Mouse (Mus musculus) heart, embryonic 11.5 days (tissue): ENCODE data around the gene Sec16a. TPM values are rescaled to one million over a fixed set of nuclear protein-coding genes. Genes with fewer than 3 reads are reported as not detected.

Experiments used
- ATAC-seq: fragments of 200-750 bp; cut with Nextera tagmentation; replicated peaks from 2 replicates; pipeline ENCODE4 v1.8.0; 2017; ENCODE audit warnings: moderate library complexity; ENCODE audit not compliant: insufficient number of reproducible peaks, low FRiP score, low TSS enrichment
- H3K27ac ChIP-seq: fragments of 300-500 bp; sonication (generic); 2 replicates; pipeline ENCODE4 v1.5.1; 2014; ENCODE audit warnings: mild to moderate bottlenecking, low read depth, low read length
- H3K27me3 ChIP-seq: fragments of 300-500 bp; sonication (generic); 2 replicates; pipeline ENCODE4 v1.6.1; 2014; ENCODE audit warnings: mild to moderate bottlenecking, low read length, mixed read lengths; ENCODE audit not compliant: control insufficient read depth, insufficient read depth
- H3K36me3 ChIP-seq: fragments of 300-500 bp; sonication (generic); 2 replicates; pipeline ENCODE4 v1.6.1; 2014; ENCODE audit warnings: mild to moderate bottlenecking, low read length, moderate library complexity, mixed read lengths; ENCODE audit not compliant: control insufficient read depth, insufficient read depth
- H3K4me1 ChIP-seq: fragments of 300-500 bp; sonication (generic); 2 replicates; pipeline ENCODE4 v1.6.1; 2014; ENCODE audit warnings: low read length; ENCODE audit not compliant: control insufficient read depth, insufficient read depth
- H3K4me2 ChIP-seq: fragments of 300-500 bp; sonication (generic); 2 replicates; pipeline ENCODE4 v1.6.1; 2014; ENCODE audit warnings: mild to moderate bottlenecking, moderate library complexity
- H3K4me3 ChIP-seq: fragments of 300-500 bp; sonication (generic); 2 replicates; pipeline ENCODE4 v1.5.1; 2014; ENCODE audit warnings: low read depth, low read length
- H3K9ac ChIP-seq: fragments of 300-500 bp; sonication (generic); 2 replicates; pipeline ENCODE4 v1.6.1; 2014; ENCODE audit warnings: mild to moderate bottlenecking, low read depth, low read length, moderate library complexity
- H3K9me3 ChIP-seq: fragments of 300-500 bp; sonication (generic); replicated peaks from 2 replicates; pipeline ENCODE4 v1.6.1; 2016; ENCODE audit warnings: low read length; ENCODE audit not compliant: control insufficient read depth
- WGBS: fragments of 180-500 bp; shearing (Covaris S2); extraction: QIAGEN DNeasy Blood & Tissue Kit; methylation state at CpG from one replicate; pipeline ENCODE4 v1.1.7; 2014; ENCODE audit not compliant: insufficient replicate concordance; 5-methylcytosine and 5-hydroxymethylcytosine counted together
- polyA plus RNA-seq: library from polyadenylated mRNA; unstranded; fragments of >200 nt; fragmentation: Nextera tagmentation; extraction: Ambion mirVana; gene quantifications from 2 replicates; pipeline ENCODE4 v1.2.1, GENCODE M21; 2014

The Sec16a gene
- polyA plus RNA-seq, 1 experiment from 2014 or later, result 23.6 TPM

GRCm38 (mm10) chr2:26418120-26418519, 26.9 kb downstream of the Sec16a start:
- H3K9me3 ChIP-seq, result no peaks in the 10 kb centered on the region

GRCm38 (mm10) chr2:26417066-26417465, 27.9 kb downstream of the Sec16a start:
- Histone ChIP-seq H3K9ac (no peak overlapping the region), H3K4me3 (no peak overlapping the region)

More at GRCm38 (mm10) chr2:26418120-26418519, 26.9 kb downstream of the Sec16a start:
- no peak overlapping the region for H3K27ac ChIP-seq
- no peak overlapping the region for H3K4me2 ChIP-seq
- no peaks in the 10 kb centered on the region for H3K27me3 ChIP-seq
- peaks cover under 1% of the 10 kb centered on the region; the same call in 1 of the 2 replicates for H3K4me1 ChIP-seq
- H3K36me3 ChIP-seq, result peaks cover 39% of the 10 kb centered on the region
- WGBS, result 72% methylated on average over 1 of the region's 1 CpGs
- no peak for ATAC-seq
- H3K4me3 ChIP-seq, result no peak overlapping the region
- no peak overlapping the region for H3K9ac ChIP-seq

GRCm38 (mm10) chr2:26410931-26411411, 34.0 kb downstream of the Sec16a start:
- 82% methylated on average over 4 of the region's 5 CpGs for WGBS

More at GRCm38 (mm10) chr2:26417066-26417465, 27.9 kb downstream of the Sec16a start:
- no peaks in the 10 kb centered on the region for H3K4me1 ChIP-seq
- H3K9me3 ChIP-seq, result no peaks in the 10 kb centered on the region
- H3K27me3 ChIP-seq, result no peaks in the 10 kb centered on the region
- no peak for ATAC-seq
- H3K27ac ChIP-seq, result no peak overlapping the region
- peaks cover 31% of the 10 kb centered on the region for H3K36me3 ChIP-seq
- H3K4me2 ChIP-seq, result no peak overlapping the region

GRCm38 (mm10) chr2:26410091-26410490, 34.9 kb downstream of the Sec16a start:
- no peak overlapping the region for H3K4me2 ChIP-seq
- peaks cover 7% of the 10 kb centered on the region for H3K36me3 ChIP-seq
- no peak for ATAC-seq
- no peak overlapping the region for H3K4me3 ChIP-seq
- no peak overlapping the region for H3K9ac ChIP-seq
- H3K9me3 ChIP-seq, result no peaks in the 10 kb centered on the region
- H3K27me3 ChIP-seq, result no peaks in the 10 kb centered on the region
- H3K27ac ChIP-seq, result no peak overlapping the region
- H3K4me1 ChIP-seq, result peaks cover 23% of the 10 kb centered on the region
- WGBS, result 63% methylated on average over 5 of the region's 5 CpGs

More at GRCm38 (mm10) chr2:26410931-26411411, 34.0 kb downstream of the Sec16a start:
- no peaks in the 10 kb centered on the region for H3K27me3 ChIP-seq
- H3K9ac ChIP-seq, result no peak overlapping the region
- H3K9me3 ChIP-seq, result no peaks in the 10 kb centered on the region
- peaks cover 23% of the 10 kb centered on the region for H3K4me1 ChIP-seq
- ATAC-seq, result no peak
- no peak overlapping the region for H3K4me3 ChIP-seq
- H3K36me3 ChIP-seq, result peaks cover 10% of the 10 kb centered on the region
- H3K4me2 ChIP-seq, result no peak overlapping the region
- H3K27ac ChIP-seq, result no peak overlapping the region

GRCm38 (mm10) chr2:26409362-26409761, 35.7 kb downstream of the Sec16a start:
- no peak overlapping the region for H3K9ac ChIP-seq
- H3K9me3 ChIP-seq, result no peaks in the 10 kb centered on the region
- peaks cover 23% of the 10 kb centered on the region for H3K4me1 ChIP-seq
- H3K4me2 ChIP-seq, result peak overlapping the region; percentile 79
- no peak overlapping the region for H3K27ac ChIP-seq
- ATAC-seq, result no peak
- peaks cover 7% of the 10 kb centered on the region for H3K36me3 ChIP-seq
- WGBS, result 49% methylated on average over 3 of the region's 3 CpGs
- H3K4me3 ChIP-seq, result peak overlapping the region; percentile 90
- no peaks in the 10 kb centered on the region for H3K27me3 ChIP-seq

- under 1% methylated on average over 52 of the region's 57 CpGs for WGBS
- peak within 1 kb of the TSS; percentile 90 for H3K4me3 ChIP-seq
- ATAC-seq, result peak; percentile 94
- H3K4me2 ChIP-seq, result peak within 1 kb of the TSS; percentile 79
- peaks cover 23% of the 10 kb centered on the region for H3K4me1 ChIP-seq
- peak within 1 kb of the TSS; percentile 85 for H3K27ac ChIP-seq
- peak within 1 kb of the TSS; percentile 97 for H3K9ac ChIP-seq
- H3K9me3 ChIP-seq, result no peaks in the 10 kb centered on the region
- no peaks in the 10 kb centered on the region for H3K27me3 ChIP-seq
- H3K36me3 ChIP-seq, result peaks cover 7% of the 10 kb centered on the region
Measured at GRCm38 (mm10) chr2:26408515-26409356, 36.3 kb downstream of the Sec16a start, which contains the start of gene Inpp5e. TSS of gene Inpp5e (minus strand) at chr2:26409203.

GRCm38 (mm10) chr2:26403306-26403705, 41.7 kb downstream of the Sec16a start:
- no peaks in the 10 kb centered on the region for H3K27me3 ChIP-seq
- no peak overlapping the region for H3K9ac ChIP-seq
- peaks cover 25% of the 10 kb centered on the region for H3K4me1 ChIP-seq
- 72% methylated on average over 8 of the region's 8 CpGs for WGBS
- peaks cover 23% of the 10 kb centered on the region for H3K36me3 ChIP-seq
- H3K27ac ChIP-seq, result no peak overlapping the region
- no peak overlapping the region for H3K4me2 ChIP-seq
- H3K9me3 ChIP-seq, result no peaks in the 10 kb centered on the region
- no peak for ATAC-seq
- no peak overlapping the region for H3K4me3 ChIP-seq

- H3K4me1 ChIP-seq, result peaks cover 15% of the 10 kb centered on the region
- peaks cover 29% of the 10 kb centered on the region for H3K36me3 ChIP-seq
- no peak overlapping the region for H3K4me3 ChIP-seq
- H3K4me2 ChIP-seq, result no peak overlapping the region
- no peaks in the 10 kb centered on the region for H3K27me3 ChIP-seq
- no peaks in the 10 kb centered on the region for H3K9me3 ChIP-seq
- WGBS, result 82% methylated on average over 1 of the region's 1 CpGs
- no peak overlapping the region for H3K27ac ChIP-seq
- H3K9ac ChIP-seq, result no peak overlapping the region
- no peak for ATAC-seq
Measured at GRCm38 (mm10) chr2:26402265-26402664, 42.8 kb downstream of the Sec16a start.
